Mouse (Mus musculus) heart, embryonic 16.5 days (tissue): Measurements from ENCODE around the gene Gm2056. TPM values are rescaled to one million over a fixed set of nuclear protein-coding genes. Genes with fewer than 3 reads are reported as not detected.
"Not testable (repeated sequence)": the region's sequence is repeated elsewhere in the genome, so short reads cannot be mapped to it uniquely, and the experiment has no call there.

Experiments
- ATAC-seq: fragments of 200-750 bp; cut with Nextera tagmentation; replicated peaks from 2 replicates; pipeline ENCODE4 v1.8.0; 2017; ENCODE audit warnings: moderate number of reproducible peaks; ENCODE audit not compliant: insufficient read depth, low FRiP score; ENCODE audit errors: extremely low read depth
- H3K27ac ChIP-seq: fragments of 300-500 bp; sonication (generic); 2 replicates; pipeline ENCODE4 v1.5.1; 2014; ENCODE audit warnings: mild to moderate bottlenecking, low read length, control low read depth, moderate library complexity
- H3K27me3 ChIP-seq: fragments of 300-500 bp; sonication (generic); 2 replicates; pipeline ENCODE4 v1.6.1; 2014; ENCODE audit warnings: low read length, mixed read lengths; ENCODE audit not compliant: control insufficient read depth, insufficient read depth
- H3K36me3 ChIP-seq: fragments of 300-500 bp; sonication (generic); 2 replicates; pipeline ENCODE4 v1.6.1; 2014; ENCODE audit not compliant: control insufficient read depth, insufficient read depth
- H3K4me1 ChIP-seq: fragments of 300-500 bp; sonication (generic); 2 replicates; pipeline ENCODE4 v1.6.1; 2014; ENCODE audit warnings: low read length, mixed read lengths; ENCODE audit not compliant: control insufficient read depth, insufficient read depth
- H3K4me2 ChIP-seq: fragments of 300-500 bp; sonication (generic); 2 replicates; pipeline ENCODE4 v1.6.1; 2014; ENCODE audit warnings: low read depth, mild to moderate bottlenecking, control low read depth, low read length
- H3K4me3 ChIP-seq: fragments of 300-500 bp; sonication (generic); 2 replicates; pipeline ENCODE4 v1.5.1; 2014; ENCODE audit warnings: mild to moderate bottlenecking, control low read depth, low read length
- H3K9ac ChIP-seq: fragments of 300-500 bp; sonication (generic); 2 replicates; pipeline ENCODE4 v1.6.1; 2014; ENCODE audit warnings: low read length, control low read depth
- H3K9me3 ChIP-seq: fragments of 300-500 bp; sonication (generic); replicated peaks from 2 replicates; pipeline ENCODE4 v1.6.1; 2016; ENCODE audit warnings: low read length; ENCODE audit not compliant: control insufficient read depth
- WGBS: fragments of 180-500 bp; shearing (Covaris S2); extraction: QIAGEN DNeasy Blood & Tissue Kit; methylation state at CpG from one replicate; pipeline ENCODE4 v1.1.7; 2014; 5-methylcytosine and 5-hydroxymethylcytosine counted together
- polyA plus RNA-seq: library from polyadenylated mRNA; unstranded; fragments of >200 nt; fragmentation: Nextera tagmentation; extraction: Ambion mirVana; gene quantifications from 2 replicates; pipeline ENCODE4 v1.2.1, GENCODE M21; 2015

The Gm2056 gene
- not detected in 2 replicates for polyA plus RNA-seq

GRCm38 (mm10) chr12:88026704-88027103 lies at the start of gene Gm2056:
Gene Gm2056 (plus strand): TSS chr12:88027004.
- H3K4me3 ChIP-seq, H3K4me2 ChIP-seq, ATAC-seq, H3K4me1 ChIP-seq, H3K36me3 ChIP-seq, H3K27ac ChIP-seq, H3K9ac ChIP-seq, H3K9me3 ChIP-seq, H3K27me3 ChIP-seq: not testable (repeated sequence)
- 71% methylated on average over 1 of the region's 1 CpGs for WGBS

DNA sequence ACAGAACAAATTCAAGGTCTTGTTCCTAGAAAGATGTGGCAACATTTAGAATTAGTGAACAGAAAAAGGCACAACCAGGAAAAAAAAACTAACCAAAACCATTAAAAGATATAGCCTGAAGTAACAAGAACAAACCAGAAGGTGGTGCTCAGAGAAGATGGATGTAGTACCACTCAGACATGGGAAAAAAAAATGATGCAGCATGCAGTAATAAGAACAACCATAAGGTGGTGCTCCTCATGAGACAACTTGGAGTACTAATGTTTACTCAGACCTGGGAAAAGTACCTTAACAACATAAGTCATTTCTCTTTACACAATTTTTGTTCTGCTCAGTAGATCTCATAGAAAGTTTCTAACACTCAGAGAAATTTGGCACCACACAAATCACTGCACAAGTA lies 42.8 kb upstream of the Gm2056 start:
- ATAC-seq, H3K9me3 ChIP-seq, H3K4me1 ChIP-seq, H3K9ac ChIP-seq, H3K27ac ChIP-seq, H3K4me2 ChIP-seq, H3K36me3 ChIP-seq, H3K27me3 ChIP-seq, H3K4me3 ChIP-seq: not testable (repeated sequence)

GRCm38 (mm10) chr12:88004118-88004517 lies 22.7 kb upstream of the Gm2056 start:
- H3K36me3 ChIP-seq, H3K9me3 ChIP-seq, H3K4me3 ChIP-seq, H3K4me2 ChIP-seq, H3K4me1 ChIP-seq, H3K27ac ChIP-seq, H3K9ac ChIP-seq, H3K27me3 ChIP-seq, ATAC-seq: not testable (repeated sequence)
- 53% methylated on average over 3 of the region's 3 CpGs for WGBS

DNA sequence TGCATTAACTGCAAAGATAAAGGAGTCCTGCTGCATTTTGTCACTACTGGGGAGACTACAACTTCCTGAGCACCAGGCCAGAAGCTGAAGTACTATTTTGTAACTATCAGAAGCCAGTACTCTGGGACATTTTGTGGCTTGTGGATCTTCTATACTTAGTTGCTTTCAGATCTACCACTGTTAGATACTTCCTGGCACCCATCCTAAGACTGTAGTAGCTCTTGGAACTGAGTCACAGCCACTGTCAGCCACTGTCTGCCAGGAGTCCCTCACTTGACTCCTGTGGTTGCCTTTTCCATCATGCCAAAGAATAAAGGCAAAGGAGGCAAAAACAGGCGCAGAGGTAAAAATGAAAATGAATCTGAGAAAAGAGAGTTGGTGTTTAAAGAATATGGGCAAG lies 15.3 kb upstream of the Gm2056 start, which contains the start of gene Gm2075:
TSS of gene Gm2075 (plus strand) at position 301 of the 400 bp plus-strand sequence.
- H3K4me1 ChIP-seq, H3K4me2 ChIP-seq, H3K27ac ChIP-seq, H3K9me3 ChIP-seq, H3K4me3 ChIP-seq, H3K36me3 ChIP-seq, H3K27me3 ChIP-seq, ATAC-seq, H3K9ac ChIP-seq: not testable (repeated sequence)
- WGBS, result no CpG with 5 or more reads among the region's 1 CpGs

DNA sequence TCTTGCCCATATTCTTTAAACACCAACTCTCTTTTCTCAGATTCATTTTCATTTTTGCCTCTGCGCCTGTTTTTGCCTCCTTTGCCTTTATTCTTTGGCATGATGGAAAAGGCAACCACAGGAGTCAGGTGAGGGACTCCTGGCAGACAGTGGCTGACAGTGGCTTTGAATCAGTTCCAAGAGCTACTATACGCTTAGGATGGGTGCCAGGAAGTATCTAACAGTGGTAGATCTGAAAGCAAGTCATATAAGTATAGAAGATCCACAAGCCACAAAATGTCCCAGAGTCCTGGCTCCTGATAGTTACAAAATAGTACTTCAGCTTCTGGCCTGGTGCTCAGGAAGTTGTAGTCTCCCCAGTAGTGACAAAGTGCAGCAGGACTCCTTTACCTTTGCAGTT lies 8.1 kb upstream of the Gm2056 start, which contains the start of gene Gm6803:
TSS of gene Gm6803 (minus strand) at position 101 of the 400 bp plus-strand sequence.
- H3K27me3 ChIP-seq, H3K9ac ChIP-seq, H3K27ac ChIP-seq, H3K4me1 ChIP-seq, ATAC-seq, H3K9me3 ChIP-seq, H3K4me2 ChIP-seq, H3K4me3 ChIP-seq, H3K36me3 ChIP-seq: not testable (repeated sequence)
- WGBS, result 77% methylated on average over 2 of the region's 2 CpGs

DNA sequence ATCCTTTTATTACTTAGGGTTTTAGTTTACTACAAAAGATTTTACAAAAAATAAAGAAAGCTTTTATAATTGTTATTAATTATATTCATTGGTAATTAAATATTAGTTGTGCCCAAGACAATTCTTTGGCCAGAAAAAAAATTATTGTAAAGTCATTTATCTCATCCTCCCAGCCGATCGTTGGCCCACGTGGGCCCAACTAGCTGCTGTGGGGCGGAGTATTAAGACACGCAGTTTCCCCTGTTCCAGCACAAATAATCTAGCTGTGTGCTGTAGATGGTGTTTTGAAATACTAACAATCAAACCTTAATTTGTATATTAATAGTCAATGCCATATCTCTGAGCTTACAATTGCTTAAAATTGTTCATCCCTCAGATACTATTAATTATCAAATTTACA lies 5.4 kb downstream of the Gm2056 start:
- not testable (repeated sequence) for ATAC-seq, H3K9me3 ChIP-seq, H3K27me3 ChIP-seq, H3K27ac ChIP-seq, H3K4me1 ChIP-seq, H3K9ac ChIP-seq, H3K36me3 ChIP-seq, H3K4me2 ChIP-seq, H3K4me3 ChIP-seq
- WGBS, result 86% methylated on average over 5 of the region's 5 CpGs

DNA sequence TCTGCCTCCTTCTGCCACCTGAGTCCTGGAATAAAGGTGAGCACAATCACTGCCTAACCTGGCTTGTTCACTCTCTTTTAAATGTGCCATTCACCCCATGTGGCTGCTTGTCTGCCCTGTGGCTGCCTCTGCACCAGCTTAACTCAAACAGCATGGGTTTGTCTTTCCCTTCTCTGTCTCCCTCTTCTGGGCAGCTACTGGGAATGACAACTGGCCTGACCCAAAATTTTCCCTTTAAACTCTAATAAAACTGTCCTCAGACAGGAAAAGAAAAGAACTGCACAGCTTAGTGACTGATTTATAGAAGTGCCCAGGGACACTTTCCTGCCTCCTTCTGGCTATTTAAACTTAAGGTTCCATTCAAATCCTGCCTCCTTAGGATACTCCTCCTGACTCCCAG lies 12.3 kb downstream of the Gm2056 start:
- not testable (repeated sequence) for H3K9me3 ChIP-seq, ATAC-seq, H3K4me1 ChIP-seq, H3K4me2 ChIP-seq, H3K27me3 ChIP-seq, H3K9ac ChIP-seq, H3K27ac ChIP-seq, H3K36me3 ChIP-seq, H3K4me3 ChIP-seq

DNA sequence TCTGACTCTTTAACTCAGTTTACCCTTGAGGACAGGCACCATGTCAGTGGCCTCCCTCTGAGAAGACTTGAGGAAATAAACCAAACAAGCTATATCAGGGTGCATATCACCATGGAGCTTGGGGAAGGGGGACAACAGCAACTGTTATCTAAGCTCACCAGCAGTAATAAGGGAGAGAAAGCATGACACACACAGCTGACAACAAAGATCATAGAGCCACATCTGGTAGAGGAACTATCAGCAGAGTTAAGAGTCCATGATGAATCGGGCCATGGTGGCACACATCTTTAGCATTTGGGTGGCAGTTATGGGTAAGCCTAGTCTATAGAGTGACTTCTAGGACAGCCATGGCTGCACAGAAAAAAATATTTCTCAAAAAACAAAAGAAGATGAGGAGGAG lies 12.9 kb downstream of the Gm2056 start:
- not testable (repeated sequence) for H3K9ac ChIP-seq, H3K27ac ChIP-seq, H3K4me1 ChIP-seq, H3K27me3 ChIP-seq, H3K4me2 ChIP-seq, H3K9me3 ChIP-seq, H3K36me3 ChIP-seq, ATAC-seq, H3K4me3 ChIP-seq
- 71% methylated on average over 1 of the region's 1 CpGs for WGBS

GRCm38 (mm10) chr12:88045226-88045625 lies 18.4 kb downstream of the Gm2056 start:
- H3K9me3 ChIP-seq, H3K27me3 ChIP-seq, H3K9ac ChIP-seq, H3K27ac ChIP-seq, ATAC-seq, H3K4me3 ChIP-seq, H3K4me2 ChIP-seq, H3K36me3 ChIP-seq, H3K4me1 ChIP-seq: not testable (repeated sequence)
- 64% methylated on average over 1 of the region's 1 CpGs for WGBS
